Mouse (Mus musculus): Measurements from ENCODE around the gene Rps6ka4.

GRCm38 (mm10) chr19:6820538-6821195 lies 19.8 kb downstream of the Rps6ka4 start:
- TF ChIP-seq EP300 (IDR thresholded peaks at IDR 0.05; ENCODE audit: insufficient read depth, low read depth, low read length): no peak
- no peak for TF ChIP-seq CTCF (IDR thresholded peaks at IDR 0.05; ENCODE audit: low read depth, low read length)
- no peak for TF ChIP-seq POLR2A (IDR thresholded peaks at IDR 0.05; ENCODE audit: insufficient read depth, low read length)

Measured in ES-Bruce4 (cell line).